Mouse (Mus musculus): ENCODE data around the gene Fam83g. TPM values are rescaled to one million over a fixed set of nuclear protein-coding genes. Genes with fewer than 3 reads are reported as not detected.

Fam83g gene
- polyA plus RNA-seq, 1 experiment from 2014 or later: 0.07 TPM

DNA sequence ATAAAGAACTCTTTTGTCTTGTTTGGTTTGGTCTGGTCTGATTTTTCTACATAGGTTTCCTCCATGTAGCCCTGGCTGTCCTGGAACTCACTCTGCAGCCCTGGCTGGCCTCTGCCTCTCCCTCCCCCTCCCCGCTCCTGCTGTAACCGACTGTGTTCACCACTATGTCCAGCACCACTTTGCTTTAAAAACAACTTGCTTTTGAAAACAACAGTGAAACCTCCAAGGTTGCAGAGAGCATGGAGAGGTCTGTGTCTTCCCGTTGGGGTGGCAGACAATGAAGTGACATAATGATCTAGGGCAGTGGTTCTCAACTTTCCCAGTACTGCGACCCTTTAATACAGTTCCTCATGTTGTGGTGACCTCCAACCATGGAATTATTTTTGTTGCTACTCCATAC is 28.2 kb upstream of the Fam83g start:
- 49% methylated on average over 4 of the region's 4 CpGs for WGBS
- H3K4me1 ChIP-seq (replicated peaks): peaks cover 4% of the 10 kb centered on the region; the same call in 1 of the 2 replicates
- H3K9me3 ChIP-seq: no peaks in the 10 kb centered on the region
- no peak overlapping the region for H3K27ac ChIP-seq (replicated peaks)
- H3K9ac ChIP-seq: no peak overlapping the region
- no peaks in the 10 kb centered on the region for H3K27me3 ChIP-seq
- ATAC-seq (ENCODE audit: low read depth): no peak
- no peak overlapping the region for H3K4me3 ChIP-seq
- H3K36me3 ChIP-seq: no peaks in the 10 kb centered on the region
- H3K4me2 ChIP-seq: no peak overlapping the region

DNA sequence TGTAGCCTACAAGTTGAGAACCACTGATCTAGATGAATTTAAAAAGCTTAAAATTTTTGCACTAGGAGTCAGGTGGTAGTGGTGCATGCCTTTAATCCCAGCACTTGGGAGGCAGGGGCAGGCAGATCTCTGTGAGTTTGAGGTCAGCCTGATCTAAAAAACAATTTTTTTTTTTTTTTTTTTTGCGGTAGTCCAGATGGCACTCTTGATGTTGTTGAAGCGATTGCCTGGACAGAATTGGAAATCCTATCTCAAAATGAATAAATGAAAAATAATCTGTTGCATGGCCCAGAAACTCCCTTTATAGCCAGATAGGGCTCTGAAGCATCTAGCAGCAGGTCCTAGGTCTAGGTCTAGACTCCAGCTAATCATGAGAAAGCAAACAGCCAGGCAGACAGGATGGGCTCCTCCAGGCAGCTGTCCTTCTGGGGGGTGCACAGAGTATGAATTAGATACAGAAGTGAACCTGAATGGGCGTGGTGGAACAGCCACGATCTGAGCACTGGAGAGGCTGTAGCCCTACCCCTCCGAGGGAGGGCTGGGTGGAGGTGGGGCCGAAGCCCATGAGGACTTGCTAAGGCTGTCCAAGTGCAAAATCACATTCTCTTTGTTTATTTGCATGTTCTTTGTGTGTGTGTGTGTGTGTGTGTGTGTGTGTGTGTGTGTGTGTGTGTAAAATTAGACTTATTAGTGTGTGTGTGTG is 27.6 kb upstream of the Fam83g start:
- Histone ChIP-seq H3K27ac (replicated peaks) (no peak overlapping the region), H3K9ac (no peak overlapping the region), H3K4me2 (no peak overlapping the region), H3K4me3 (no peak overlapping the region), H3K36me3 (no peaks in the 10 kb centered on the region), H3K9me3 (no peaks in the 10 kb centered on the region), H3K4me1 (replicated peaks) (peaks cover 4% of the 10 kb centered on the region; the same call in 1 of the 2 replicates), H3K27me3 (no peaks in the 10 kb centered on the region)
- no peak for ATAC-seq (ENCODE audit: low read depth)
- WGBS: 72% methylated on average over 6 of the region's 6 CpGs

DNA sequence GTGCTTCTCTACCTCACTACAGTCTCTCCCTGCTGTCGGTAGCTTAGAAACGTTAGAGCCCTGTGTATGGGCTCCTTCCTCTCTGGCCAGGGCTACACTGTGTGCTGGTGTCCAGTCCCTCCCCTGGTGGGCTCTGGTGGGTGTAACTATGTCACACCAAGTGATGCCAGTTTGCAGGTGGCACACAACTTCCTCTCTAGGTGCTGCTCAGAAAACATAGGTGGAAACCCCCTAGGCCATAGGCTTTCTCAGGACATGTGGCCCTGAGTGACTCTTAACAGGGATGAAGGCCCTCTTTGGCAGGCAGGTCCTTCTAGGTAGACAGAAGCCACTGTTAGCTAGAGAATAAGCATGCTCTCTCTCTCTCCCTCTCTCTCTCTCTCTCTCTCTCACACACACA is 26.5 kb upstream of the Fam83g start:
- peaks cover 4% of the 10 kb centered on the region; the same call in 1 of the 2 replicates for H3K4me1 ChIP-seq (replicated peaks)
- 78% methylated on average over 2 of the region's 2 CpGs for WGBS
- ATAC-seq (ENCODE audit: low read depth): no peak

DNA sequence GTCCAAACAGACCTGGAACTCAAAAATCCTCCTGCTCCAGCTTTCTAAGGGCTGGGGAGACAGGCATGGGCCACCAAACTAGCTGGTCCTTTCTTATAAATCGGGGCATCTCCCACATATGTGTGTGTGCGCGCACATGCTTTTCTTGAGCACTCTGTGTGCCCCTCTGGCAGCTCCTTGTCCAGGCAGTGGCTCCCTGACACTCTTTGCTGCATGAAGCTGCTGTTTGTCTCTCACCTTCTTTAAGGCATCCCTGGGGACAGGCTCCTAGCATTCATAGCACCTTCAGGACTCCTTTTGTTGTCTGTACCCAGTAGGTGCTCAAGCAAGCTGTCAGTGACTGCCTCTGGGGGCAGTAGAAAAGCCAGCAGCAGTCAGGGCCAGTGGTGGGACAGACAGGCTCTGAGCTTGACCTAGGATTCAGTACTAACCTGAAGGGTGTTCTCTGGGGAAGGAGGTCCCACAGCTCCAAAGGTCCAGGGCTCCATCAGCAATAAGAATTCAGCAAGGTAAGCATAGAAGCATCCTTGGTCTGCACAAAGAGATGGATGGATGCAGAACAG is 25.4 kb upstream of the Fam83g start:
- no peak for ATAC-seq (ENCODE audit: low read depth)
- H3K4me1 ChIP-seq (replicated peaks): peaks cover 4% of the 10 kb centered on the region; the same call in 1 of the 2 replicates
- H3K4me3 ChIP-seq: no peak overlapping the region
- no peaks in the 10 kb centered on the region for H3K36me3 ChIP-seq
- H3K27me3 ChIP-seq: no peaks in the 10 kb centered on the region
- H3K27ac ChIP-seq (replicated peaks): no peak overlapping the region
- 95% methylated on average over 3 of the region's 3 CpGs for WGBS
- H3K9me3 ChIP-seq: no peaks in the 10 kb centered on the region
- H3K4me2 ChIP-seq: no peak overlapping the region
- 0 out of 2 replicates have a peak overlapping the region, but pooled peaks have one; percentile 22 for H3K9ac ChIP-seq

More for the DNA sequence above, 26.5 kb upstream of the Fam83g start:
- Histone ChIP-seq H3K9me3 (no peaks in the 10 kb centered on the region), H3K27me3 (no peaks in the 10 kb centered on the region), H3K4me3 (no peak overlapping the region), H3K36me3 (no peaks in the 10 kb centered on the region), H3K4me2 (no peak overlapping the region), H3K27ac (replicated peaks) (no peak overlapping the region), H3K9ac (no peak overlapping the region)

DNA sequence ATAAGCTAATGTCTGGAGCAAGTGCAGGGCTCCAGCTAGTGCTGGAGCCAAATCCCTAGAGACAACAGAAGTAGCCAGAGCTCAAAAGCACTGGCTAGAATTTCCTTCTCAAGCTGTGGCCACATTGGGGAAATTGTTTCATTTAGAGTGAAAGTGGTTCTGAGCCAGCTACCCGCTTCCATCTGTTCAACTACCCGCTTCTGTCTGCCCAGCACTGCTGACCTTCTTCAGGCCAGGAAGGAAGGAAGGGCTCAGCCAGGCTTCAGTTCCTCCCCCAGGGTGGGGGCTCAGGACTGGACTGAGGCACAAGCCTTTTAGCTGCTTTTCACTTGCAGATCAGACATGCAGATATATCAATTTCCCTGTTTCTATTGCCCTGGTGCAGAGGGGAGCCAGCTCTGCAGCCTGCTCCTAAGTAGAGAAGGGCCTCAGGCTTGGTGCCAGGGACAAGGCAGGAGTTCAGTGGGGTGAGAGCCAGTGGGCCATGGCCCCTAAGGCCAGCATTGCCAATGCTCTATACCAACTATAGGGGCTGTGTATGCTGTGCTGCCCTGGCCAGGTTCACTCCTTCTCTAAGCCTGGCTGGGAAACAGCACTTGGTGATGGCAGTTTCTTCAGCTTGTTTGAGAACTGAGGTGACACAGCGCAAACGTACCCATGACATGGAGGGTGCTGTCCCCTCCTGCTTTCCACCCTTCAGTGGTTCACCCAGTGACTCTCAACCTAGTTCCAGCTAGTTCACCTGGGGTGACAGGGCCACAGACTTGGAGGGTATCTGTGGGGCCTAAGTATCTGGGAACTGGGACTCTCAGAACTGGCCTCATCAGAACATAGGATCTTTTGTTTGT is 24.7 kb upstream of the Fam83g start:
- ATAC-seq (ENCODE audit: low read depth): no peak

DNA sequence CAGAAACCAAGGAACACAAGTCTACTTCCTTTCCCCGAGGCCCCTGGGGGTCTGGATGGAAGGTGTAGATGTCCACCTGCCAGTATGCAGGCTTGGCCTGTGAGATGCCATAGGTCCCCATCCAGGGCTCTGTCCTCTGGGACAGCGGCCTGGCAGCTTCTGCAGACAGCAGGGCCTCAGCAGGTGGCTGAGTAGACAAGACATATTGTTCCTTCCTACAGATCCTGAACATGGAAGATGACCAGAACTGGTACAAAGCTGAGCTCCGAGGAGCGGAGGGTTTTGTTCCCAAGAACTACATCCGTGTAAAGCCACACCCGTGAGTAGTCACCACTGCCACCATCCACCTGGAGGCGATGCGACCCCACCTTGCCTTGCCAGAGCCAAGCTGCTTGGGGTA is 23.9 kb upstream of the Fam83g start:
- no peak overlapping the region for H3K9ac ChIP-seq
- 91% methylated on average over 8 of the region's 8 CpGs for WGBS
- ATAC-seq (ENCODE audit: low read depth): no peak
- peaks cover 4% of the 10 kb centered on the region; the same call in 1 of the 2 replicates for H3K4me1 ChIP-seq (replicated peaks)
- H3K36me3 ChIP-seq: no peaks in the 10 kb centered on the region
- H3K4me2 ChIP-seq: no peak overlapping the region
- H3K4me3 ChIP-seq: no peak overlapping the region
- H3K9me3 ChIP-seq: no peaks in the 10 kb centered on the region
- no peaks in the 10 kb centered on the region for H3K27me3 ChIP-seq
- H3K27ac ChIP-seq (replicated peaks): no peak overlapping the region

More for the DNA sequence above, 24.7 kb upstream of the Fam83g start:
- Histone ChIP-seq H3K27ac (replicated peaks) (no peak overlapping the region), H3K4me1 (replicated peaks) (peaks cover 4% of the 10 kb centered on the region; the same call in 1 of the 2 replicates), H3K4me3 (no peak overlapping the region), H3K4me2 (no peak overlapping the region), H3K9ac (no peak overlapping the region), H3K27me3 (no peaks in the 10 kb centered on the region), H3K36me3 (no peaks in the 10 kb centered on the region), H3K9me3 (no peaks in the 10 kb centered on the region)
- 83% methylated on average over 4 of the region's 4 CpGs for WGBS

DNA sequence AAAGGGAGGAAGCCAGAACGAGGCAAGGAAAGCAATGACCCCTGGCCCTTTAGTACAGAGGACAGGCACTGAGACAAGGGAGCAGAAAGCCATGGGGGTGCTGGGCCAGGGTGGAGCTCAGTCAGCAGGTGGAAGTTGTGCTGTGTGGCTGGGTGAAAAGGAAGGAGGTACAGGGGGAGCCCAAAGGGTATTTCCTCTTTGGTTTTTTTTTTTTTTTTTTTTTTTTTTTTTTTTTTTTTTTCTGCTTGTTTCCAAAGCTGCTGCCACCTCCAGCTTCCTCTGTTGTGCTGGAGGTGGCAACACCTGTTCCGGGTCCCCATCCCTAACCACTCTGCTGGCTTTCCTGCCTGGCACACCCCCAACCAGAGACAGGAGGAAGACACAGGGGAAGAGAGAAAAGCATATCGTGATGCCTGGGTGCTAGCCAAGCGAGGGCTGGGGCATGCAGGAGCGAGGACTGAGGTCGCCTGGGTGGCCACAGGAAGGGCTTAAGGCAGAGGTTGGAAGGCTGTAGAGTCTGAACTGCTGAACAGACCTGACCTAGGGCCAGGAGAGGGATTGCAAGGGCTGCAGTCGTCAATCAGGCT is 23.0 kb upstream of the Fam83g start:
- no peaks in the 10 kb centered on the region for H3K27me3 ChIP-seq
- 75% methylated on average over 7 of the region's 7 CpGs for WGBS
- ATAC-seq (ENCODE audit: low read depth): no peak
- no peaks in the 10 kb centered on the region for H3K9me3 ChIP-seq
- peaks cover 4% of the 10 kb centered on the region; the same call in 1 of the 2 replicates for H3K4me1 ChIP-seq (replicated peaks)
- H3K4me2 ChIP-seq: no peak overlapping the region
- no peak overlapping the region for H3K4me3 ChIP-seq
- H3K27ac ChIP-seq (replicated peaks): no peak overlapping the region
- no peaks in the 10 kb centered on the region for H3K36me3 ChIP-seq
- H3K9ac ChIP-seq: no peak overlapping the region

DNA sequence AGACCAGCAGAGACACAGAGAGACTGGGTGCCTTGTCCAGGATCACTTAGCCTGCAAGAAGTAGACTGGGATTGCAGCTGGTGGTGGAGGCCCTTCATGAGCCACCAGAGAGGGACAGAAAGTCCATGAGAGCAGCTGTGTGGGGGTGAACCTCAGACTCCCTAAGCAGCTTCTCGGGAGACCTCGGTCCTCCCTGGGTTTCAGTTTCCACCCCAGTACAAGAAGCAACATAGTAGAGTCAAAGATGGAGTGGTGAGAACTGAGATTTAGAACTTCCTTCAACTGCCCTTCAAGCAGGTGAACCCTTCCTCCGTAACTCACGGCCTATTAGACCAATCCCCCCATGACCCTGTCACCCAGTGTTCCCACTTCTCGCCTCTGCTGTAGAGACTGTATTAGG is 21.7 kb upstream of the Fam83g start:
- no peak for ATAC-seq (ENCODE audit: low read depth)
- no peak overlapping the region for H3K9ac ChIP-seq

DNA sequence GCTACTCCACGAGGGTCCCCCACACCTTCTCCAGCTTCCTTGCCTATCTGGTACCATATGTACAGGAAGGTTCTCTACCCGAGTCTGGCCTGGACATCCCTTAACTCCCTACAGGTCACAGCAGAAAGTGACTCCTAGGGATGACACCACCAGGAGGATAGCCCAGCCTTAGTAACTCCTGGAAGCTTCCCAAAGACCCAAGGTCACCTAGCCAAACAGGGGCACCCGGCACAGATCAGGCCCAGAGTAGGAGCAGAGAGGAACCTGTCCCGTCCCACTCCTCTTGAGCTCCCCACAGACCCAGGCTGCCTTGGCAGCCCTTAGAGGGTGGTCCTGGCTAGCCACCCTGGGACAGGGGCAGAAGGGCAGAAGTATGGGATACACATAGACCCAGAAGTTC is 18.5 kb upstream of the Fam83g start:
- no peak overlapping the region for H3K4me2 ChIP-seq

More for the DNA sequence above, 21.7 kb upstream of the Fam83g start:
- Histone ChIP-seq H3K36me3 (no peaks in the 10 kb centered on the region), H3K4me2 (no peak overlapping the region), H3K4me1 (replicated peaks) (peaks cover 4% of the 10 kb centered on the region; the same call in 1 of the 2 replicates), H3K27ac (replicated peaks) (no peak overlapping the region), H3K9me3 (no peaks in the 10 kb centered on the region), H3K4me3 (no peak overlapping the region), H3K27me3 (no peaks in the 10 kb centered on the region)
- 90% methylated on average over 5 of the region's 5 CpGs for WGBS

DNA sequence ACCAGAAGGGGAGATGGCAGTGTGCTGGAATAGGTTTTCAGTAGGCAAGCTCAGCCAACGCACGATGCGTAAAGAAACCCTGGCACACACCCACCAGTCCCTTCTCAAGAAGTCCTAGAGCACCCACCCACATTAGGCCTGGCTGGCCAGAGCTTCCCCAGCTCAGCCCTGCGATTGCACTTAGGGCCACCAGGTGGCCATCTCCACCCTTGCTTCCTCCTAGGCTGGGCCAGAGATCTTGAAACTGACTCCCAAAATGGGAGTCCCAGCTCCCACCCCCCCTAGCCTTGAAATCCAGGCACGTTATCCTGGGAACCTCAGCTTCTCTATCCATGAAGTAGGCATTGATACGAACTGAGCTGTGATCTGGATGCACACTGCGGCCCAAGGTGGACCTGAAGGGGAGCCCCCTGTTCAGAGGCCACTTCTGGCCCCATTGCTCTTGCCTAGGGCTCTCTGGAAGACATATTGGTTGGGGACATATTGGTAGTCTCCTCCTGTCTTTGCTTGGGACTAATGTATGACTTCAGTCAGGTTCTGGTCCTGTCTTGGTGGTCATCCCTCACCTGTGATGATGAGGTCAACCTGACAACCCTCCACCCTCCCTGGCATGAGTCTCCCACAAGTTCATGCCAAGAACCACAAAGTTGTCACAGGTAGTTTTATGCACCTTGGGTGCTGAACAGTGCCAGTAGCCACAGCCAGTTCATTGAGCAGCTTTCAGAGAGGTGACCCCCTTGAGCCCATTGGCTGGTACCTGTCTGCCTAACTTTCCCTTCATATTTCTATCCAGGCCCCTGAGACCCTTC is 17.7 kb upstream of the Fam83g start:
- Histone ChIP-seq H3K4me3 (no peak overlapping the region), H3K4me1 (replicated peaks) (no peaks in the 10 kb centered on the region), H3K36me3 (no peaks in the 10 kb centered on the region), H3K27ac (replicated peaks) (no peak overlapping the region), H3K9me3 (no peaks in the 10 kb centered on the region), H3K27me3 (no peaks in the 10 kb centered on the region), H3K9ac (no peak overlapping the region), H3K4me2 (no peak overlapping the region)
- WGBS: 45% methylated on average over 7 of the region's 7 CpGs
- no peak for ATAC-seq (ENCODE audit: low read depth)

More for the DNA sequence above, 18.5 kb upstream of the Fam83g start:
- 89% methylated on average over 4 of the region's 4 CpGs for WGBS
- Histone ChIP-seq H3K27me3 (no peaks in the 10 kb centered on the region), H3K27ac (replicated peaks) (no peak overlapping the region), H3K4me3 (no peak overlapping the region), H3K9ac (no peak overlapping the region), H3K36me3 (no peaks in the 10 kb centered on the region), H3K9me3 (no peaks in the 10 kb centered on the region), H3K4me1 (replicated peaks) (no peaks in the 10 kb centered on the region)
- no peak for ATAC-seq (ENCODE audit: low read depth)

DNA sequence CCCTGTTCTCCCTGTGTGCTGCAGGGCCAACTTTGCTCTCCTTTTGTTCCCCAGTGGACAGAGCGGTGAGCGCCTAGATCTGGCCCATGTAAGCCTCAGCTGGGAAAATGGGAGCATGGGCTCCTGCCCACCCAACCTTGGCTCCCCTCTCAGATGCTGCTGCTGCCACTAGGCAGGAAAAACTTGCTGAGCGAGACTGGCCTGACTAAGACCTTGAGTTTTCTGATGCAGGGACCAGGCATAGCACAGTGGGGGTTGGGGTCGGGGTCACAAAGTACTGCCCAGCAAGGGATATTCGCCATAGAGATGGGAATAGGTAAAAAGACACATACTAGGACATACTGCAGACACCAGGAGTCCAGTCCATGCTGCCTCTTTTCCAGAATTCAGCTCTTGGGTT is 16.6 kb upstream of the Fam83g start:
- Histone ChIP-seq H3K4me3 (no peak overlapping the region), H3K36me3 (no peaks in the 10 kb centered on the region), H3K9ac (no peak overlapping the region), H3K9me3 (no peaks in the 10 kb centered on the region), H3K4me1 (replicated peaks) (no peaks in the 10 kb centered on the region), H3K4me2 (no peak overlapping the region), H3K27me3 (no peaks in the 10 kb centered on the region), H3K27ac (replicated peaks) (no peak overlapping the region)
- no peak for ATAC-seq (ENCODE audit: low read depth)
- 80% methylated on average over 5 of the region's 5 CpGs for WGBS
